Mouse (Mus musculus) myocyte (in vitro differentiated cells): ENCODE measurements at regions not wholly inside any gene's neighbourhood (a gene's known extent, or its start where the extent isn't known, plus 50 kb on each side); places are given as distances from the start of the nearest gene placed in this dataset.

Experiments
- CEBPB ChIP-seq: IDR thresholded peaks from 2 replicates; pipeline ENCODE4 v1.6.1; 2011; ENCODE audit warnings: mild to moderate bottlenecking, moderate library complexity; ENCODE audit not compliant: poor library complexity, insufficient read depth, severe bottlenecking
- E2F4 ChIP-seq: IDR thresholded peaks from one replicate; pipeline ENCODE4 v1.6.1; 2011; ENCODE audit warnings: mild to moderate bottlenecking, control low read depth, moderate library complexity; ENCODE audit not compliant: insufficient read depth
- MAX ChIP-seq: IDR thresholded peaks from one replicate; pipeline ENCODE4 v1.6.1; 2011; ENCODE audit warnings: low read depth, mild to moderate bottlenecking, control low read depth
- MYOD1 ChIP-seq, 3 experiments: IDR thresholded peaks; one replicate each; pipeline ENCODE4 v1.6.1; 2011; ENCODE audit warnings: control low read depth in 2 of 3, low read depth in 2 of 3, mild to moderate bottlenecking in 2 of 3, moderate library complexity in 1 of 3; ENCODE audit not compliant: insufficient read length in 2 of 3, control insufficient read depth in 1 of 3
- MYOG ChIP-seq, 3 experiments: IDR thresholded peaks; one replicate each; pipeline ENCODE4 v1.6.1; 2011; ENCODE audit warnings: control low read depth in 2 of 3, low read depth in 2 of 3, mild to moderate bottlenecking in 2 of 3; ENCODE audit not compliant: insufficient read length in 2 of 3, control insufficient read depth in 1 of 3, insufficient read depth in 1 of 3
- POLR2A ChIP-seq: IDR thresholded peaks from one replicate; pipeline ENCODE4 v1.6.1; 2011; ENCODE audit warnings: low read depth, mild to moderate bottlenecking, control low read depth, moderate library complexity; ENCODE audit not compliant: insufficient read length
- POLR2AphosphoS2 ChIP-seq: IDR thresholded peaks from one replicate; pipeline ENCODE4 v1.6.1; 2011; ENCODE audit warnings: low read depth, control low read depth; ENCODE audit not compliant: insufficient read length
- REST ChIP-seq: IDR thresholded peaks from one replicate; pipeline ENCODE4 v1.6.1; 2011; ENCODE audit warnings: mild to moderate bottlenecking, control low read depth, moderate library complexity; ENCODE audit not compliant: insufficient read depth, insufficient read length
- SRF ChIP-seq: IDR thresholded peaks from one replicate; pipeline ENCODE4 v1.6.1; 2011; ENCODE audit warnings: low read depth; ENCODE audit not compliant: control insufficient read depth, insufficient read length
- TCF12 ChIP-seq: IDR thresholded peaks from one replicate; pipeline ENCODE4 v1.6.1; 2011; ENCODE audit warnings: mild to moderate bottlenecking, control low read depth; ENCODE audit not compliant: poor library complexity, insufficient read depth, severe bottlenecking
- TCF3 ChIP-seq: IDR thresholded peaks from one replicate; pipeline ENCODE4 v1.6.1; 2011; ENCODE audit warnings: low read depth, control low read depth; ENCODE audit not compliant: insufficient read length
- USF1 ChIP-seq: IDR thresholded peaks from one replicate; pipeline ENCODE4 v1.6.1; 2011; ENCODE audit warnings: low read depth, mild to moderate bottlenecking, control low read depth, moderate library complexity

GRCm38 (mm10) chr7:72004311-72004710 is 302.1 kb downstream of the Mctp2 start:
- TF ChIP-seq POLR2A, result no peak
- no peak for TF ChIP-seq E2F4
- TF ChIP-seq MAX, result no peak
- TF ChIP-seq REST, result no peak
- TF ChIP-seq SRF, result no peak
- no peak for TF ChIP-seq USF1
- no peak for TF ChIP-seq MYOD1 (IDR thresholded peaks at IDR 0.05; ENCODE audit: control insufficient read depth in 1 of 3, insufficient read length in 2 of 3, low read depth in 2 of 3)
- no peak for TF ChIP-seq CEBPB
- no peak for TF ChIP-seq POLR2AphosphoS2
- no peak for TF ChIP-seq TCF3
- TF ChIP-seq TCF12, result no peak
- TF ChIP-seq MYOG (IDR thresholded peaks at IDR 0.05; ENCODE audit: control insufficient read depth in 1 of 3, insufficient read depth in 1 of 3, insufficient read length in 2 of 3, low read depth in 2 of 3), result no peak
